Mouse (Mus musculus) liver, adult 2 months (tissue): ENCODE measurements around the gene Col11a2. TPM values are rescaled to one million over a fixed set of nuclear protein-coding genes. Genes with fewer than 3 reads are reported as not detected.

Experiments used
- DNase-seq: peaks from one replicate; pipeline ENCODE4 v3.0.0-alpha.2; 2011; ENCODE audit warnings: low read depth, low spot score; ENCODE audit errors: extremely low read depth
- H3K27ac ChIP-seq: fragments of 200-500 bp; replicated peaks from 2 replicates; pipeline ENCODE4 v1.5.1; 2012; ENCODE audit warnings: low read depth, mild to moderate bottlenecking, control low read depth, inconsistent platforms, low read length; ENCODE audit not compliant: insufficient read depth
- H3K27me3 ChIP-seq: fragments of 200-500 bp; 2 replicates; pipeline ENCODE4 v1.6.1; 2012; ENCODE audit warnings: mild to moderate bottlenecking, moderate library complexity, low read length, inconsistent platforms; ENCODE audit not compliant: control insufficient read depth, insufficient read depth
- H3K36me3 ChIP-seq: fragments of 200-500 bp; 2 replicates; pipeline ENCODE4 v1.6.1; 2012; ENCODE audit warnings: low read length, inconsistent platforms; ENCODE audit not compliant: control insufficient read depth, insufficient read depth
- H3K4me1 ChIP-seq: fragments of 200-500 bp; 2 replicates; pipeline ENCODE4 v1.6.1; 2011; ENCODE audit warnings: low read length; ENCODE audit not compliant: control insufficient read depth, insufficient read depth
- H3K4me3 ChIP-seq: fragments of 200-500 bp; 2 replicates; pipeline ENCODE4 v1.5.1; 2011; ENCODE audit warnings: low read depth, mild to moderate bottlenecking, control low read depth, low read length, moderate library complexity; ENCODE audit not compliant: insufficient read depth
- H3K79me2 ChIP-seq: fragments of 200-500 bp; 2 replicates; pipeline ENCODE4 v1.6.1; 2012; ENCODE audit warnings: inconsistent platforms, mild to moderate bottlenecking, low read length, moderate library complexity; ENCODE audit not compliant: control insufficient read depth, insufficient read depth
- H3K9ac ChIP-seq: fragments of 200-500 bp; 2 replicates; pipeline ENCODE4 v1.6.1; 2012; ENCODE audit warnings: low read depth, mild to moderate bottlenecking, control low read depth, inconsistent platforms, low read length
- CTCF ChIP-seq: fragments of 200-500 bp; IDR thresholded peaks from 2 replicates; pipeline ENCODE4 v1.5.1; 2011; ENCODE audit warnings: low read depth, low read length, control low read depth
- POLR2A ChIP-seq: fragments of 200-500 bp; IDR thresholded peaks from 2 replicates; pipeline ENCODE4 v1.6.1; 2011; ENCODE audit warnings: low read length, control low read depth; ENCODE audit not compliant: insufficient read depth; ENCODE audit errors: extremely low read depth
- WGBS: fragments of 180-500 bp; shearing (Covaris S2); methylation state at CpG from one replicate; pipeline ENCODE4 v1.1.7; 2018; 5-methylcytosine and 5-hydroxymethylcytosine counted together
- polyA plus RNA-seq: library from polyadenylated mRNA; depleted of rRNA; stranded (reverse); fragments of >200 nt; gene quantifications from 2 replicates; pipeline ENCODE4 v1.2.3, GENCODE M21; 2012
- total RNA-seq: library from RNA; depleted of rRNA; stranded (reverse); fragments of >200 nt; gene quantifications from 2 replicates; pipeline ENCODE4 v1.2.3, GENCODE M21; 2014

Gene Col11a2
- total and polyA plus RNA-seq, 2 experiments: 0.18 to 0.23 TPM

- Histone ChIP-seq H3K79me2 (peaks cover 29% of the 10 kb centered on the region), H3K4me3 (peak overlapping the region; percentile 96), H3K4me1 (peaks cover 19% of the 10 kb centered on the region), H3K9ac (peak overlapping the region; percentile 95), H3K36me3 (peaks cover 5% of the 10 kb centered on the region; the same call in 1 of the 2 replicates), H3K27me3 (no peaks in the 10 kb centered on the region), H3K27ac (peak overlapping the region; percentile 88)
- TF ChIP-seq CTCF: no peak
- TF ChIP-seq POLR2A: 0 out of 2 replicates have a peak, but pooled peaks have one; percentile 52
- under 1% methylated on average over 34 of the region's 48 CpGs for WGBS
- peak; percentile 49 for DNase-seq
These were observed 7.0 kb upstream of the Col11a2 start for GRCm38 (mm10) chr17:34032174-34032632.

DNA sequence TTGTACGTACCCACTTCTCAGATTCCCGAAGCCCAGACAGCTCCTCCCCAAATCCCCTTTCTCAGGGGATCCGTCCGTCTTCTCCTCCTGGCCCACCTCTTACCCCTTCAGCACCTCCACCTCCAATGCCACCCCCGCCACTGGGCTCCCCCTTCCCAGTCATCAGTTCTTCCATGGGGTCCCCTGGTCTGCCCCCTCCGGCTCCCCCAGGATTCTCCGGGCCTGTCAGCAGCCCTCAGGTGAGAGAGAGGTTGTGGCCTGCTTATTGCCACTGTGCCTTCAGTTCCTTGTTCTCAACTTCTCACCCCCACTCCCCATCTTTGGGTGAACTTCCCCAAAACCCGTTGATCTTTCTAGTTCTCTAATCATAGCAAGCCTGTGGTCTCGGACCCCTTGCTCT is 6.4 kb upstream of the Col11a2 start:
- TF ChIP-seq POLR2A (no peak), CTCF (no peak)
- Histone ChIP-seq H3K9ac (peak overlapping the region; percentile 95), H3K27ac (peak overlapping the region; percentile 88), H3K4me1 (peaks cover 19% of the 10 kb centered on the region), H3K79me2 (peaks cover 29% of the 10 kb centered on the region), H3K27me3 (no peaks in the 10 kb centered on the region), H3K4me3 (peak overlapping the region; percentile 96), H3K36me3 (peaks cover 7% of the 10 kb centered on the region; the same call in 1 of the 2 replicates)
- no peak for DNase-seq
- WGBS: 54% methylated on average over 9 of the region's 9 CpGs

- DNase-seq: no peak
- TF ChIP-seq POLR2A (no peak), CTCF (no peak)
- Histone ChIP-seq H3K4me3 (no peak overlapping the region), H3K27ac (no peak overlapping the region), H3K36me3 (peaks cover 7% of the 10 kb centered on the region; the same call in 1 of the 2 replicates), H3K79me2 (peaks cover 29% of the 10 kb centered on the region), H3K4me1 (peaks cover 19% of the 10 kb centered on the region), H3K9ac (no peak overlapping the region), H3K27me3 (no peaks in the 10 kb centered on the region)
- WGBS: 92% methylated on average over 9 of the region's 9 CpGs
These were observed 5.8 kb upstream of the Col11a2 start for GRCm38 (mm10) chr17:34033441-34033840.

GRCm38 (mm10) chr17:34034064-34034463 is 5.2 kb upstream of the Col11a2 start:
- Histone ChIP-seq H3K79me2 (peaks cover 29% of the 10 kb centered on the region), H3K9ac (no peak overlapping the region), H3K36me3 (peaks cover 5% of the 10 kb centered on the region; the same call in 1 of the 2 replicates), H3K4me3 (no peak overlapping the region), H3K27ac (no peak overlapping the region), H3K4me1 (peaks cover 19% of the 10 kb centered on the region), H3K27me3 (no peaks in the 10 kb centered on the region)
- TF ChIP-seq POLR2A (no peak), CTCF (peak; percentile 66)
- peak; percentile 25 for DNase-seq
- WGBS: 81% methylated on average over 10 of the region's 10 CpGs

- Histone ChIP-seq H3K4me1 (peaks cover 9% of the 10 kb centered on the region), H3K79me2 (peaks cover 20% of the 10 kb centered on the region), H3K27me3 (no peaks in the 10 kb centered on the region), H3K36me3 (peaks cover 3% of the 10 kb centered on the region; the same call in 1 of the 2 replicates), H3K27ac (no peak overlapping the region), H3K9ac (no peak overlapping the region), H3K4me3 (no peak overlapping the region)
- TF ChIP-seq CTCF: no peak
- TF ChIP-seq POLR2A: no peak
- 92% methylated on average over 9 of the region's 9 CpGs for WGBS
- no peak for DNase-seq
These were observed 3.7 kb upstream of the Col11a2 start for GRCm38 (mm10) chr17:34035517-34035916.

DNA sequence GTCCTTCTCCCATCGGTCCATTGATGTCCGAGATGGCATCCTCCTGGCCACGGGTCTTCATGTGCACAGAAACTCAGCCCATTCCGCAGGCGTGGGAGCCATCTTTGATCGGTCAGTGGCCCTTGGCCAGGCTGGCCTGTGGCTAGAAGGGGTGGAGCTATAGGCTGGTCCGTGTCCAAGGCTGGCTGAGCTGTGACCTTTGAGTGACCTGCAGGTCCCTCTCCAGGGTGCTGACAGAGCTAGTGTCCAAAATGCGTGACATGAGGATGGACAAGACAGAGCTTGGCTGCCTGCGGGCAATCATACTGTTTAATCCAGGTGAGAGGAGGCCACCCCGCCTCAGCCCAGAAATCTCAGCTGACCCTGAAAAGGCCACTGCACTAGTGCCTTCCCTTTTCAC is 2.6 kb upstream of the Col11a2 start:
- Histone ChIP-seq H3K27ac (no peak overlapping the region), H3K27me3 (no peaks in the 10 kb centered on the region), H3K9ac (no peak overlapping the region), H3K79me2 (peaks cover 12% of the 10 kb centered on the region; the same call in 1 of the 2 replicates), H3K36me3 (peaks cover 3% of the 10 kb centered on the region; the same call in 1 of the 2 replicates), H3K4me3 (no peak overlapping the region), H3K4me1 (peaks cover 6% of the 10 kb centered on the region)
- 35% methylated on average over 10 of the region's 10 CpGs for WGBS
- TF ChIP-seq POLR2A: no peak
- TF ChIP-seq CTCF: no peak
- DNase-seq: peak; percentile 78
